Mouse (Mus musculus) forebrain, embryonic 14.5 days (tissue): ENCODE measurements around the gene Aff3. TPM values are rescaled to one million over a fixed set of nuclear protein-coding genes. Genes with fewer than 3 reads are reported as not detected.

ENCODE experiments used
- ATAC-seq: fragments of 200-750 bp; cut with Nextera tagmentation; 2 replicates; pipeline ENCODE4 v1.8.0; 2017; ENCODE audit warnings: mild to moderate bottlenecking, moderate library complexity
- DNase-seq: peaks from one replicate; pipeline ENCODE4 v3.0.0-alpha.2; 2015; ENCODE audit warnings: low spot score
- H3K27ac ChIP-seq: fragments of 300-500 bp; sonication (generic); 2 replicates; pipeline ENCODE4 v1.5.1; 2014; ENCODE audit warnings: low read depth, mild to moderate bottlenecking, control low read depth, low read length, moderate library complexity
- H3K27me3 ChIP-seq: fragments of 300-500 bp; sonication (generic); replicated peaks from 2 replicates; pipeline ENCODE4 v1.6.1; 2014; ENCODE audit warnings: low read length, control low read depth, mixed read lengths; ENCODE audit not compliant: control insufficient read depth, insufficient read depth
- H3K36me3 ChIP-seq: fragments of 300-500 bp; sonication (generic); 2 replicates; pipeline ENCODE4 v1.6.1; 2014; ENCODE audit warnings: low read length, control low read depth; ENCODE audit not compliant: control insufficient read depth, insufficient read depth
- H3K4me1 ChIP-seq: fragments of 300-500 bp; sonication (generic); 2 replicates; pipeline ENCODE4 v1.6.1; 2014; ENCODE audit warnings: antibody characterized with exemption, low read length, control low read depth; ENCODE audit not compliant: control insufficient read depth, insufficient read depth
- H3K4me2 ChIP-seq: fragments of 300-500 bp; sonication (generic); 2 replicates; pipeline ENCODE4 v1.6.1; 2014; ENCODE audit warnings: mild to moderate bottlenecking, control low read depth, low read length
- H3K4me3 ChIP-seq: fragments of 300-500 bp; sonication (generic); 2 replicates; pipeline ENCODE4 v1.5.1; 2014; ENCODE audit warnings: low read depth, low read length, control low read depth
- H3K9ac ChIP-seq: fragments of 300-500 bp; sonication (generic); 2 replicates; pipeline ENCODE4 v1.6.1; 2014; ENCODE audit warnings: mild to moderate bottlenecking, low read length, control low read depth, moderate library complexity
- H3K9me3 ChIP-seq: fragments of 300-500 bp; sonication (generic); replicated peaks from 2 replicates; pipeline ENCODE4 v1.6.1; 2016; ENCODE audit warnings: low read length, control low read depth, mixed read lengths; ENCODE audit not compliant: control insufficient read depth
- WGBS: fragments of 180-500 bp; shearing (Covaris S2); extraction: QIAGEN DNeasy Blood & Tissue Kit; methylation state at CpG from one replicate; pipeline ENCODE4 v1.1.7; 2014; 5-methylcytosine and 5-hydroxymethylcytosine counted together
- polyA plus RNA-seq: library from polyadenylated mRNA; unstranded; fragments of >200 nt; fragmentation: Nextera tagmentation; extraction: Ambion mirVana; gene quantifications from 2 replicates; pipeline ENCODE4 v1.2.1, GENCODE M21; 2014

The Aff3 gene
- polyA plus RNA-seq, 1 experiment from 2014 or later, result 15.5 TPM

GRCm38 (mm10) chr1:38566101-38566678 lies 98.6 kb downstream of the Aff3 start:
- Histone ChIP-seq H3K36me3 (no peaks in the 10 kb centered on the region), H3K9me3 (no peaks in the 10 kb centered on the region), H3K4me3 (no peak overlapping the region), H3K9ac (peak overlapping the region; percentile 8; the same call in 1 of the 2 replicates), H3K27ac (0 out of 2 replicates have a peak overlapping the region, but pooled peaks have one; percentile 14), H3K4me2 (no peak overlapping the region), H3K27me3 (no peaks in the 10 kb centered on the region), H3K4me1 (peaks cover 42% of the 10 kb centered on the region)
- 46% methylated on average over 9 of the region's 9 CpGs for WGBS
- DNase-seq (no peak), ATAC-seq (no peak)

DNA sequence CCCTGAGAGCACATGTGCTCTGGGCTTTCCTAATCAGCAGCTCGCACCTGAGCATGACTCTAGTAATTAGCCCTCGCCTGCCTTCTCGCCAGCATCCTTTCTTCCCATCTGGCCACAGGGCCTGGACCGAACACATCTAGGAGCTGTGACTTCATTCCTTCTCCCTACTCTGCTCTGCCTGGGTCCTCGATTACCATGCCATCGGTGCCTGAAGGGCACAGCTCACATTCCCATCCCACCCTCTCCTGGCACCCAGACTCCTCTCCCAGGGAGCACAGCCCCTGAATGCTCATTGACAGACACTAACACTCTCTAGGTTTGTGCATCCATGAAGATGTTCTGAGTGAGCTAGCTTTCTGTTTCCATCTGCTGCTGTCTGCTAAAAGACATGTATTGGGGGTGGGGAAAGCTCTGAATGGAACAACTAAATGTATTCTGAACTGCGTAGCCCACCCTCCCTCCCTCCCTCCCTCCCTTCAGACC lies 99.4 kb downstream of the Aff3 start:
- H3K36me3 ChIP-seq, result no peaks in the 10 kb centered on the region
- 32% methylated on average over 7 of the region's 7 CpGs for WGBS
- ATAC-seq, result peak; percentile 67
- peak overlapping the region; percentile 76 for H3K27ac ChIP-seq
- no peaks in the 10 kb centered on the region for H3K27me3 ChIP-seq
- no peak overlapping the region for H3K4me3 ChIP-seq
- H3K4me2 ChIP-seq, result no peak overlapping the region
- no peaks in the 10 kb centered on the region for H3K9me3 ChIP-seq
- H3K9ac ChIP-seq, result no peak overlapping the region
- peak; percentile 74 for DNase-seq
- peaks cover 40% of the 10 kb centered on the region for H3K4me1 ChIP-seq

GRCm38 (mm10) chr1:38562397-38563199 lies 102.2 kb downstream of the Aff3 start:
- H3K9me3 ChIP-seq, result no peaks in the 10 kb centered on the region
- no peaks in the 10 kb centered on the region for H3K27me3 ChIP-seq
- DNase-seq (no peak), ATAC-seq (no peak)
- H3K27ac ChIP-seq, result peak overlapping the region; percentile 44
- no peak overlapping the region for H3K4me2 ChIP-seq
- WGBS, result 24% methylated on average over 11 of the region's 11 CpGs
- no peaks in the 10 kb centered on the region for H3K36me3 ChIP-seq
- H3K4me3 ChIP-seq, result no peak overlapping the region
- peaks cover 30% of the 10 kb centered on the region for H3K4me1 ChIP-seq
- no peak overlapping the region for H3K9ac ChIP-seq

GRCm38 (mm10) chr1:38561331-38561730 lies 103.4 kb downstream of the Aff3 start:
- Histone ChIP-seq H3K4me2 (no peak overlapping the region), H3K9me3 (no peaks in the 10 kb centered on the region), H3K9ac (no peak overlapping the region), H3K27ac (no peak overlapping the region), H3K4me1 (peaks cover 23% of the 10 kb centered on the region), H3K27me3 (no peaks in the 10 kb centered on the region), H3K4me3 (no peak overlapping the region), H3K36me3 (no peaks in the 10 kb centered on the region)
- ATAC-seq (no peak), DNase-seq (no peak)
- WGBS, result 82% methylated on average over 7 of the region's 7 CpGs

DNA sequence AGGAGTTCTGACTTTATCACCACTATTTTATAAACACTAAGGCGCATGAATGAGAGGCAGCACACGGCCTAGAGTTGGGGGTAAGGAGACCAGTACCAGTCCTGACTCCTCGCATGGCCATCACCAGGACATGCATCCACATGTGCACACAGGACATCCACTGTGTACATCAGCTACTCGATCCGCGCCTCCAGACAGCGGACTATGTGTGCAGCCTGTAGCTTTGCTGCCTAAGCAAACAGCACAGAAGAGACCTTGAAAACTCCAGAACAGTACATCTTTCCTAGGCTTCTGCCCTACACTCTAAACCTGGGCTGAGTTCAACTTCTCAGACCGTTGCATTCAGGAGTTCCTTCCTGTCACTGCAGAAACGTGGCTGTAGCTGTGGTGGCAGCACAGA lies 104.1 kb downstream of the Aff3 start:
- DNase-seq (no peak), ATAC-seq (no peak)
- no peaks in the 10 kb centered on the region for H3K36me3 ChIP-seq
- no peak overlapping the region for H3K4me2 ChIP-seq
- WGBS, result 87% methylated on average over 9 of the region's 9 CpGs
- H3K9me3 ChIP-seq, result no peaks in the 10 kb centered on the region
- H3K4me3 ChIP-seq, result no peak overlapping the region
- no peaks in the 10 kb centered on the region for H3K27me3 ChIP-seq
- no peak overlapping the region for H3K27ac ChIP-seq
- H3K4me1 ChIP-seq, result peaks cover 17% of the 10 kb centered on the region
- H3K9ac ChIP-seq, result no peak overlapping the region

DNA sequence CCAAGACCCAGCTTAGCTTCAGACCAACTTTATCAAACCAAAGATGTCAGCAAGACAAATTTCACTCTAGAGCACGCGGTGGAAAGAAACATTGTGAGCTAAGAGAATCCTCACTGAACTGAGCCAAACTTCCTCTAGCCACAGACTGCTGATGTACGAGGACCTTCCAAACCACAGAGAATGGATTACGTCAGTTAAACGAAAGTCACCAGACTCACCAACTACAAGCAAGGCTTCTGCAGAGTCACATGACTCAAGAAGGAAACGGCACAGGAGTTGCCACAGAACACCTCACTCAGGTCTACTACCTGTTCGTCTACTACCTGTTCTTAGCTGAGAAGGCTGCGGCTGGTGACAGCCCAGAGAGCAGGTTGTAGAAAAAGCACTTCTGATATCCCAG lies 107.1 kb downstream of the Aff3 start:
- WGBS, result 95% methylated on average over 8 of the region's 8 CpGs
- no peak overlapping the region for H3K4me2 ChIP-seq
- H3K4me3 ChIP-seq, result no peak overlapping the region
- H3K27ac ChIP-seq, result no peak overlapping the region
- H3K9me3 ChIP-seq, result no peaks in the 10 kb centered on the region
- H3K4me1 ChIP-seq, result peaks cover 4% of the 10 kb centered on the region
- H3K36me3 ChIP-seq, result no peaks in the 10 kb centered on the region
- no peak for DNase-seq
- no peak for ATAC-seq
- no peaks in the 10 kb centered on the region for H3K27me3 ChIP-seq
- H3K9ac ChIP-seq, result no peak overlapping the region

GRCm38 (mm10) chr1:38554546-38554945 lies 110.2 kb downstream of the Aff3 start:
- no peak for ATAC-seq

GRCm38 (mm10) chr1:38553090-38553489 lies 111.7 kb downstream of the Aff3 start:
- H3K9ac ChIP-seq, result no peak overlapping the region
- H3K36me3 ChIP-seq, result no peaks in the 10 kb centered on the region
- no peak overlapping the region for H3K4me2 ChIP-seq
- no peaks in the 10 kb centered on the region for H3K27me3 ChIP-seq
- 52% methylated on average over 6 of the region's 6 CpGs for WGBS
- H3K4me3 ChIP-seq, result no peak overlapping the region
- DNase-seq (no peak), ATAC-seq (no peak)
- no peak overlapping the region for H3K27ac ChIP-seq
- H3K9me3 ChIP-seq, result no peaks in the 10 kb centered on the region
- H3K4me1 ChIP-seq, result no peaks in the 10 kb centered on the region; the same call in 1 of the 2 replicates

More at GRCm38 (mm10) chr1:38554546-38554945, 110.2 kb downstream of the Aff3 start:
- Histone ChIP-seq H3K27ac (no peak overlapping the region), H3K4me1 (no peaks in the 10 kb centered on the region; the same call in 1 of the 2 replicates), H3K9ac (no peak overlapping the region), H3K36me3 (no peaks in the 10 kb centered on the region), H3K4me3 (no peak overlapping the region), H3K4me2 (no peak overlapping the region), H3K9me3 (no peaks in the 10 kb centered on the region), H3K27me3 (no peaks in the 10 kb centered on the region)
- no peak for DNase-seq
- 77% methylated on average over 3 of the region's 3 CpGs for WGBS

GRCm38 (mm10) chr1:38550579-38550978 lies 114.2 kb downstream of the Aff3 start:
- ATAC-seq, result no peak
- Histone ChIP-seq H3K9me3 (no peaks in the 10 kb centered on the region), H3K9ac (no peak overlapping the region), H3K4me3 (no peak overlapping the region), H3K27ac (no peak overlapping the region), H3K4me2 (no peak overlapping the region), H3K27me3 (no peaks in the 10 kb centered on the region), H3K36me3 (no peaks in the 10 kb centered on the region), H3K4me1 (peaks cover 4% of the 10 kb centered on the region; the same call in 1 of the 2 replicates)
- 85% methylated on average over 13 of the region's 13 CpGs for WGBS
- DNase-seq, result no peak
